Mouse (Mus musculus): ENCODE measurements around the gene Scand1.

GRCm38 (mm10) chr2:156324116-156324588 is 11.6 kb upstream of the Scand1 start:
- TF ChIP-seq CTCF (IDR thresholded peaks at IDR 0.05; ENCODE audit: low read depth) (no peak), EP300 (IDR thresholded peaks at IDR 0.05; ENCODE audit: low read depth) (peak; percentile 50; the same call in 1 of the 2 replicates)
